Mouse (Mus musculus) c-Kit-positive CD71-negative TER-119-negative erythroid progenitor cells, embryonic 14.5 days (primary cell): ENCODE measurements around the gene Tcl1b3.

Experiments
- DNase-seq: peaks from one replicate; pipeline ENCODE4 v3.0.0-alpha.2; 2013; ENCODE audit warnings: low read depth

Gene Tcl1b3

GRCm38 (mm10) chr12:105234362-105234761, 43.5 kb downstream of the Tcl1b3 start:
- DNase-seq = no peak

- no peak for DNase-seq
Measured at GRCm38 (mm10) chr12:105235091-105235490, 44.2 kb downstream of the Tcl1b3 start.

GRCm38 (mm10) chr12:105239060-105239459, 48.2 kb downstream of the Tcl1b3 start:
- no peak for DNase-seq
